Mouse (Mus musculus) adrenal gland, adult 18-20 months (tissue): ENCODE measurements at regions not wholly inside any gene's neighbourhood (a gene's known extent, or its start where the extent isn't known, plus 50 kb on each side); places are given as distances from the start of the nearest gene placed in this dataset.

Source experiments
- DNase-seq, 2 experiments: peaks; one replicate each; pipeline ENCODE4 v3.0.0; 2021 to 2022; ENCODE audit warnings: low spot score in 2 of 2

DNA sequence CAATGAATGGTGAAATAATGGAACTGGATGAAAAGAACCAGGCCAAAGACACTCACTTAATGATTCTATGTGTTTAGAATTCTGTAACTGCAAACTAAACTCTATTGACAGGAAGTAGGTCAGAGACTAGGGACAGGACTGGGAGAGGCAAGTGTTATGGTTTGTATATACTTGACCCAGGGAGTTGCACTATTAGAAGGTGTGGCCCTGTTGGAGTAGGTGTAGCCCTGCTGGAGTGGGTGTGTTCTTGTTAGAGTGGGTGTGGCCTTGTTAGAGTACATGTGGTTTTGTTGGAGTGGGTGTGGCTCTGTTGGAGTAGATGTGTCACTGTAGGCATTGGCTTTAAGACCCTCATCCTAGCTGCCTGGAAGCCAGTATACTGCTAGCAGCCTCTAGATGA is 93.0 kb upstream of the Npas2 start:
- DNase-seq = no peak

DNA sequence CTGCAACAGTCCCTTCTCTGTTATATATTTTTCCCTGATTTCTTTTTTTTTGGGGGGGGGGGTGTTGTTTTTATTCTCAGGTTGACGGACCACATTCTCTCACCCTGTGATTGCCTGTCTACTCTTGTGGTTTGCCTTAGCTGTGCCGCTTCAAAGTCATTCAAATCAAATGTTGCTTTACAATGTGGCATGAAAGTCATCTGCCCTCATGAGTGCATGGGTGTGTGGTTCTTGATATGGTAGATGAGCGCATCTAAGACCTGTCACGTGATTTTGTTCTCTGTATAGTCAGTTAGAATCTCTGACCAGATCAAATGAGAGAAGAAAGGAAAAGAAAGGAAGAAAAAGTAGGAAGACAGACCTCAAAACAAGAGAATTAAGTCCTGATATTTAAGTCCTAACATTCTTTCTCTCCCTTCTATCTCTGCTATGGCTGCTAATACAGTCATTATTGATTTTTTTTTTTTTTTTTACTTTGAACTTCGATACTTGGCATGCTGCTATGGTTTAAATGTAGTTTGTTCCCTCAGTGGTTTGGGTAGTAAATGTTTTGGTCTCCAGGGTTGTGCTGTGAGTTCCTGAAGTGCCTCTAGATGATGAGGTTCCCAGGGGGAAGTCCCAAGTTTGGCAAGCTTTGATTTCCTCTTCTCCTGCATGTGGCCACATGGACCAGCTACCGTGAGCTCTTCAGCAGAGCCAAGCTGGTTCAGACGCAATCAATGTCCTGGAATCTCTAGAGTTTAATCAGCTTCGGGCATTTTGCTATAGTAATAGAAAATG is 91.2 kb upstream of the Npas2 start:
- DNase-seq = peak in 1 of 2 experiments; percentile 6

DNA sequence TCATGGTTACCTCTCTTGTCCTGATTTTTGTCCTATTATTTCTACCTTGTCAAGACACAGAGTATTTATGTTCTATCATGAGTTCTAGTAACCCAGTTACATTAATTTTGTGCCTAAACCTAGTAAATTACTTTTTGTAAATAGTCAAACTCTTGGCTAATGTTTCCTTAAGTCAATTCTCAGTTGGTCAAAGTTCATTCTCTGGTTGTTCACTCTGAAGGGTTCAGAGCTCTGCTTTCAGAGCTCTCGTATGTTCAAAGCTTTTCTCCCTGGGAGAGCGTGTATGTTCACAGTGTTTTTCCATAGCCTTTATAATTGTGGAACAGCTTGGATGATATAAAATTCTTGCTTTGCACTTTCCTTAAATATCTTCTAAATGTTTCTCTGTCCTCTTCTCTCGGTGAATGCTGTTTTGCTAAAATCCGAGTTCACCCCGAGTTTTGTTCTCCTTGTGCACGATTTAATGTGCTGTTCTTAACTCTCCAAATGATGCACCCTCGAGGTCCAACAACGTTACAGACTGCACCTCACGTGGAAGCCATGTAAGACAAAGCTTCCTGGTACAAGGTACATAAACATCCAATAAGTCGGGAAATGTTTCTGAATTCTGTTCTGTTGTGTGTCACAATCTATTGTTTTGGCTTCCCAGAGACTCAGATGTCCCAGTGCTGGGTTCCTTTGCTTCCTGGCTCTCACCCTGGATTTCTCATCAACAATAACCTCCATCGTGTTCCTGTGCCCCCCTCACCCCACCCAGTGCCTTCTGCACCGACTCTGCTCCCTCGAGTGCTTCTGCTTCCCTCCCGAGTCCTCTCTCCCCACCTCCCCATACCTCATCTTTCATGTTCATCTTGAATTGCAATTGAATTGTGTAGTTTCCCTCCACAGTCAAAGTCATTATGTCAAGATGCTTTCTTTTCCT is 90.3 kb upstream of the Npas2 start:
- DNase-seq = peak in 1 of 2 experiments; percentile 8

DNA sequence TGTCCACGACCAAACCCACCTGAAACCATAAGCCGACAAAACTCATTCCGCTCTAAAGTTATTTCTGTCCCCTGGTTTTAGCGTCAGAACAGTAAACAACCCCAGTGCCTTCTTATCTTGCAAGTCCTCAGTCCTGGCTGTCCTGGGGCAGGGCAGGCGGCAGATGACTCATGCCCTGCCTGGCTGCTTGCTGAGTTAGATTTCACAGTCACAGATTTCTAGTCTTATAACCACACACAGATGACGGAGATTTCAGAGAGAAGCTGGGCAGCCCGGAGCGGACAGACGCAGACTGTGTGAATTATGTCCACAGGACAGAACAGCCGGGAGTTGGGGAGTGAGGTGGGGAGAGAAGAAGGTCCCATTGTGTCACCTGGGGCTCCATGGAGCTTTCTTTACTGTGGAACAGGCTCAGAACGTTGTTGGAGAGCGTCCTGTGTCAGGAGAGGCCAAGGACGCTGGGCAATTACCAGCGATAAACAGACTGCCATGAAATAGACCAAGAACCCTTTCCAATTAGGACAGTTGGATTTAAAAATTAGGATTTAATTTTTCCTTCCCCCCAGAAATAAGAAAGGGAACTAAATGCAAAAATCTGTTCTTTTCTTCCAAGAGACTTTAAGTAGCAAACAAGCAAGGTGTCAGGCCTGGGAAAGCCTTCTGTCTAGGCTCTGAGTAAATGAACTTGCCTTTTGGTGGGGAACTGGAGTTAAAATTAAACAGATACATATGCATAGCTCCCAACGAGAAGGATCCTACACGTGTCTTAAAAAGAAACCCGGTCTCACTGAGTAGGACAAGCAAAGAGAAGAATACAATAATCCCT is 87.8 kb upstream of the Npas2 start:
- DNase-seq = peak; percentile 24 to 44

DNA sequence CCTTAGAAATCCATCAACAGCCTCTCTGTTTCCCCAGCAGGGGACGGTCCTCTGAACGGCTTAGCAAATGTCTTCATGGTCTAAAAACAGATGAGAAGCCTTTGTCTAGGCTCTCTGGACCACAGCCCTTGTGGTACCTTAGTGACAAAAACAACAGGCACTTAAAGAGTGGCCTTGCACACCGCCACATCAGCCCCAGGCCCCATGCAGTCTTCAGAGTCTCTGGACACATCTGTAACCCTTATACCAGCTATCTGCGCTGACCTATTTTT is 87.2 kb upstream of the Npas2 start:
- peak in 1 of 2 experiments; percentile 7 for DNase-seq

DNA sequence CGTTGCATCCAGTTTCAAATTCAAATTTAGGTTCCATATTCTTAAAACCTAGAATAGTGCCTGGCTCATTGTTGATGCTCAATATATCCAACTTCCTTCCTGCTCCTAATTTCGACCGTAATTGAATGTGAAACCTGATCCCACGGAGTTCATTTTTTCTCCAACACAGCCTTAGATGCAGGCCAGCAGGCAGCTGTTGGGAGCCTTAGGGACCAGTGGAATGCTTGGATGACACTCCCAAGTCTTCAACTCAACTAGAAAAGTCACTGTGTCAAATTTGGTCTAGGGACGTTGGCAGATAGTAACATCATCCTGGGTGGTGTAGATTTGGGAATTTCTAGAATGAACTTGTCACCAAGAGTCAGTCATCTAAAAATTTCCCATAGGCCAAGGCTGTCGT is 86.9 kb upstream of the Npas2 start:
- peak in 1 of 2 experiments; percentile 9 for DNase-seq

DNA sequence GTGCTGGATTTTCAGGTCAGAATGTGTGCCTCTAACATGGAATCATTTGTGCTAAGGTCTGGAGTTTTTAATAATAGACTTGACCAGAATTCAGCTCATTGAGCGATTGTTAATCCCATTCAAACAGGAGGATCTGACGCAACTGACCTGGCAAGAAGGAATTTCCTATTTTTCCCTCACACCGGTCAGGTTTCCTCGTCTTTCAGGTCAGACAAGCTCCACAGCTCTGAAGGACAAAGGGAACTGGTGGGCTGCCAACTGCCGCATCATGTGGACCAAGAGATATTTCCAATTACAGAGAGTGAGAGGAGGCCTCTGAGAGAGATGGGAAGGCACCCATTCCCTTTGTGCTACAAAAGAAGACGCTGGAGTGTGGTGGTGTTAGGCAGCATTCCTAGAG is 77.2 kb upstream of the Npas2 start:
- DNase-seq = no peak

DNA sequence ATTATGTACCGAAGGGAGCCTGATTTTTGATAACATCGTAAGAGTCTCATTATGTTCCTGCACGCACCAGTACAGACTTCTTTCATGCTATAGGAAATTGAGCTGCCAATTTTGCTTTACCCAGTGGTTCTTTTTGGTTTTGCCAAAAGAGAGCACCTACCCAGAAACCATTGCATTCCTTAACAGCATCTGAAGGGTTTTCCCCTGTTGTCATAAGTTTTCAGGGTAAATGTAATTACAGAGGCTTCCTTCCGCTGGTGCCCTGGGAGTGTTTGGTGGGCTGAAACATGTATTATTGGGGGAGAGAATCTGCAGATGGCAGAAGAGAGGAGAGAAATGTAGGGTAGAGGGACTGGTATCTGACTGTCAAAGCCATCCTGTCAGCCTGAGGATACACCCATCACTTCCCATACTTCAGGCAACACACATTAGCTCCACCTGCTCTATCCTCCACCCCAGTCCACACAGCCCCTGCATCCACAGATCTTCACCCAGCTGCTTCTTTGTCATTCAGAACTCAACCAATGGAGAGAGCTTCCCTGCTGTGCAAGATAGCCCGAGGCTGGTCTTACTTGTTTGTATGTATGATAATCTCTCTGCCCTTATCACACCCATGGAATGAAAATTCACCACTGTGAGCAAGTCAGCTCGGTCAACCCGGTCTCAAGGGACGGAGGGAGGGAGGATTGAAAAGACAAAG is 71.1 kb upstream of the Npas2 start:
- no peak for DNase-seq

DNA sequence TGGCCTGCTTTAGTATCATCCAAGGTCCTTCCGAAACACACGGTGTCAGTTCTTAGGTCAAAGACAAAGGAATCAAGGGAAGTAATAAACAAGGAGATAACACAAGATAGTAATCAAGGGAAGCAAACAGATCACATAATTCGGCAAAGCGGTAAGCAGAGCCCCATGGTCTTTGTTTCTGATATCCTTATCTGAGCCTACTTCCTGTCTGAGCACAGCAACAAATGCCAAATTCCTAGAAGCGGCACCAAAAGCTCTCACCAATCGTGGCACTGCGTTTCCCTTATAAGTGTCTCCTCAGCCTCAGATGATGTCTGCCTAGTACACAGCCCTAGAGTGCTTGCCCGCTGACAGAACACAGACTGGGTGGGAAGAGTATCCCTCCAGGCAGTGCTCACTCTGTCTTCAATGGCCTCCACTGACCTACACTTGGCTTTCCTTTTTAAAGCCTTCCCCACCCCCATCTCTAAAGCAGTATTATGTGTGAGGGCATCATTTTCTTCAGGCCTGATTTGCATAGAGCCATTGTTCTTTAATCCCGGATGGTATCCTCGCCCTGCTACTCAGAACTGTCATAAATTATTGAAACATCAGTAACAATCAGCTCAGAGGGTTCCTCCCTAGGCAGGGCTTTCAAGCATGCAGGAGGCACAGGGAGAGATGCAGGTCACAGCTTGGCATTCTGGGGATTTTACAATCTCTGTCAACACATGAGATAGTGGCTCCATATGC is 70.3 kb upstream of the Npas2 start:
- no peak for DNase-seq

DNA sequence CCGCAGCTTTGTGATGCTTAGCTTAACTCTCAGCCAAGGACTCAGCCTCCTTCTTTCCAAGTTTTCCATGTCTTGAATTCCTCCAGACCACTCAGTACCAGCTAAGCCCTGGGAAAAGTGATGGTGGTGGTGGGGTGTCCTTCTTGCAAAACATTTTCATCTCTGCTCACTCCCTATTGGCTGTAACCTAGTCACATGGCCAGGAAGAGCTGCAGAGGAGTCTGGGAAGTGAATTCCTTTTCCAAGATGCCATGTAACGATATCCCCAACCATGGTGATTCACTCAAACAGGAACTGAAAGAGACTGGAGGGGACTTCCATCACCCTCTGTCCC is 69.8 kb upstream of the Npas2 start:
- DNase-seq = no peak

DNA sequence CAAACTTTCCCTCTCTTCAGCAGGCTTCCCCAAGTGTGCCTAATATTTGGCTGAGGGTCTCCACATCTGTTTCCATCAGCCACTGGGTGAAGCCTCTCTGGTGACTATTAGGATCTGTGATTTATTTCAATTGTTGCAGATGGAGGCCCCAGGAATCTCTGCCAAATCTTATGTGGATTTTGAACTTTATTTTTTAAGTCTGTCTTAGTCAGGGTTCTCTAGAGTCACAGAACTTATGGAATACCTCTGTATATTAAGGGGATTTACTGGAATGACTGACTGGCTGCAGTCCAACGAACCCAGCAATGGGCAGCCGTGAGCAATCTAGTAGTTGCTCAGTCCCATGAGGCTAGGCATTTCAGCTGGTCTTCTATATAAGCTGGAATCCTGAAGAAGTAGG is 59.0 kb upstream of the Npas2 start:
- DNase-seq = no peak

DNA sequence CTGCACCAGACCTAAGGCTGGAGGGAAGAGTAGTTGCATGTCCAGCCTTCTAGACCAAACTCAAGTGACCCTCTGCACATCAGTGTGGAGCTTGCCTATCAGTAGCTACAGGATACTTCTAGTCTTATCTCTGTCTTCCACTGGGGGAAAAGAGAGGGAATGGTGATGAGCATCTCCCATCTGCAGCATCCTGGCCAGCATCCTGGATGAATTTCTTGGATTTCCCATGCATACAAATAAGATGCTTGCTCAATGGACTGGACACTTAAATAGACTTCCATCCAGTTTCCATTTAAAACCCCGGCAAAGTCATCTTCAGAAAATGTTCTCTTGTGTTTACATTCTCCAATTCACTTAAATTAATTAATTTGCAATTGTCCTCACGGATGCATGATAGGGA is 50.5 kb upstream of the Npas2 start:
- no peak for DNase-seq

DNA sequence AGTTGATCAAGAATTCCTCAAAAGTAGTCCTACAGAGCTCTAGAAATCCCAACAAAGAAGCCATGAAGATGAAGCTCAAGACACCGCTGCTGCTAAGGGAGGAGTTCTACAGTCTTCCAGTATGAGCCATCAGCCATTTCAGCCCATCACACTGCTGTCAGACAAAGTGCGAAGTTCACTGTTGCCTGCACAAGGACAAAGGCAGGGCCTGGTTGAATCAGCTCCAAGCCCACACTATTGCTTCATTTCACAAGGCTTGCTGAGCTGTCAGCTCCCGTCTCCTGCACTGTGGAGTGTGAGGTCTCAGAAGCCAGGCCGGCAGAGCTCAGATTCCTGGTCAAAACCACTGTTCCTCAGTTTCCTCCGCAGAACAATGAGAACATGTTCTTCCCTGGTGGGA is 49.9 kb upstream of the Npas2 start:
- peak in 1 of 2 experiments; percentile 25 for DNase-seq
